Mouse (Mus musculus): ENCODE data around the gene Uba52.

Uba52 gene

DNA sequence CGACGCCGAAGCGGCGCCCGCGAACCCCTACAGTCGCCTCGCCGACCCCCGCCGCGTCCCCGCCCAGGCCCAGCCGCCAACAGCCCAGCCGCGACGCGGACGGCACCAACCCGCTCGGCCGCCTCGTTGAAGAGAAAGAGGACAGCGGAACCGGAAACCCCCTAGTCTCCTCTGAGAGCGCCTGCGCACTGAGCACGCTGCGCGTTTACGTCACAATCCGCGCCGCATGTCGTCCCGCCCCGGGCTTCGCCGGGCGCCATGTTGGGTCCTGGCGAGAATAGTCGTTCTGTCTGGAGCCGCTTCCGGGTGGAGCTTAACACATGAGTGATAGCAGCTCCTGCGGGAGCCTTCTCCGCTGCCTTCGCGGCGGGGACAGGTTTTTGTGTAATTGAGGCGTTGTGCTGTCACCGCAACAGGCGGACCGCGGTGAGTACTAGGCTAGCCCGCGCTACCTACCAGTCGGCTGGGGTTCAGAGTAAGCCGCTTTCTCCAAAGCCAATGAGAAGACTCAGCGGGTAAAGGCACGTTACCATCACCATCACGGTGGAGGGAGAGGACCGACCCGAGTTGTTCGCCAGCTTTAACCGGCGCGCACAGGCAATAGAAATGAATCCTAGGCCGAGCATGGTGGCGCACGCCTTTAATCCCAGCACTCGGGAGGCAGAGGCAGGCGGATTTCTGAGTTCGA is at the start of gene Uba52:
TSS of gene Uba52 (minus strand) at position 574 of the 688 bp plus-strand sequence.
- DNase-seq: peak; percentile 99

DNA sequence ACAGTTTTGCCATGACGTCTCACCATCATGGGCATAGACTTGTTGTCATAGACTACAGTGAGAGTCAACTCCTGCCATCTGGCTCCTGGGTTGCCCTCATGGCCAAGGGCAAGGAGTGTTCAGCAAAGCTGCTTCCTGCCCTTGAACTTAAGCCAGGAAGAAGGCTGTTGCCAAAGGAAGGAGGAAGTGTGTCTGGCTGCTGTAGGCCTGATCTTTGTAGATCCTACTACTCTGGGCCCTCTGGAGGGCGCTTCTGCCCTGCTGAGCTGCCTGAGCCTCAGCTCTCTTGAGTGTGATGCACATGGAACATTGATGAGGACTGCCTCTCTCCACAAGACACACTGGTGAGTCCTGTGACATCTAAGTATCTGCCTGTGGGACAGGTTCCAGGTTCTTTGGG is 49.5 kb upstream of the Uba52 start:
- DNase-seq: no peak

DNA sequence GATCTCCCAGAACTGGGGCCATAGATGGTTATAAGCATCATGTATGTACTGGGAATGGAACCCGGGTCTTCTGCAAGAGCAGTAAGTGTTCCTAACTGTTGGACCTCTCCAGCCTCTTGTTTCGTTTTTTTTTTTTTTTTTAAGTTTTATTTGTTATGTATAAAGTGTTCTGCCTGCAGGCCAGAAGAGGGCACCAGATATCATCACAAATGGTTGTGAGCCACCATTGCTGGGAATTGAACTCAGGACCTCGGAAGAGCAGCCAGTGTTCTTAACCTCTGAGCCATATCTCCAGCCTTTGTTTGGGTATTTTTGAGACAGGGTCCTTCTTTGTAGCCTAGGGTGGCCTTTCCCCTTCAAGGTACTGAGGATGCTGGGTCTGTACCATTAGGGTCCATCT is 48.4 kb upstream of the Uba52 start:
- DNase-seq: no peak

DNA sequence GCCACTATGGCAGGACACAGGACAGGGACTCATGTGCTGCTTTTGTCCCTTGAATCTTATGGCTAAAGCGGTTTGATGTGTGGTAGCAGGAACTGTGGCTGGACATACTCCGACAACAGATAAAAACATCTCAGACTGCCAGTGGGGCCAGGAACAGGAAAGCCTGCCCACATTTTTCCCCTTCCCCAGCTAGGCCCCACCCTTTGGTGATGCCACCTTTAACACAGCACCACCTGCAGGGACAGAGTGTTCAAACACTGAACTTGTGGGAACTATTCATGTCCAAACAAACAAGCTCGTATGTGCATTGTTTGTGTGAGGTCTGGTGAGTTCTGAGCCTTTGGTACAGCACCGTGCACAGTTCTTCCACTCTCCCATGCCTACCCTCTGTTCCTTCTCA is 47.7 kb upstream of the Uba52 start:
- DNase-seq: no peak

DNA sequence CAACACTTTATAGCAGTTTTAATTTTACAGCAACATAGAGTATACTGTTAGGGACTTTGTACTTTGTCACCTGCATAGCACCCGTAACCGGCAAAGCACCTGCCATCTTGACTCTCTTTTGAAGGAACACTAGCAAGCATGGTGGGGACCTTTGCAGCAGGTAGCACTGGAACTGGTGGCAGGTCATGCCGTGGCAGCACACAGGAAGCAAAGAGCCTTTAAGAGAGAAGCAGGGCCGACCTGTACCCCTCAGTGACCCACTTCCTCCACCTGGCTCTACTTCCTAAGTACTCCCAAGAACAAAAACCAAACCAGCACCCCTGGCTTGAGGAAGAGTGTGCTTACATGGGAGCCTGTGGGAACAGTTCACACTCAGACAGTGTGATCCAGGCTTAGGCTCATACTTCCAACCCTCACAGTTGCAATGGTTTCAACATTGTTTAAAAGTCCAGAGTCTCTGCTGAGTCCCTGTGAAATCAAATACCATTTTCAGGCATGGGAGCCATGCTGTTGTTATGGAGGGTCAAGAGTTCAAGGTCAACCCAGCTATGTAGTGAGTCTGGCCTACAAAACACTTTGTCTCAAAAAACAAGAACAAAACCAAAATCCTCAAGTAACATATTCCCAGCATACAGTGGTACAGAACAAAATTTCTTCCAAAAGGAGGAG is 44.6 kb upstream of the Uba52 start:
- no peak for DNase-seq

DNA sequence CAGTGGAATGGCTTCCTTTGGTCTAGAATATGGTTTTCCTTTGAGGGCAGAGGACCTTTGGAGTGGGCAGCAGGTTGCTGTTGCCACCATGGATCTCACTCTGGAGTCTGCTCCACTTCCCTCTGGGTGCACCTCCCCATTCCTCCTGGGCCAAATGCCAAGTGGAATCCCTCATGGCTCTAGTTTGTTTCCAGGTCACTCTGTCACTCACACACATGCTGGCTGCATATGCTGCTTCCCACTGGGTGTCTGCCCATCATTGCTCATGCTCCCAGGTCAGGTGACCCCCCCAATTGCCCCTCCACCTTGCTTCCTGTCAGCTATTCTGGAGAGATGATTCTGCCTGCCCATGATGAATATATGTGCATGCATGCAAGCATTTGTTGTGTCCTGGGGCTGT is 43.1 kb upstream of the Uba52 start:
- DNase-seq: peak; percentile 72

DNA sequence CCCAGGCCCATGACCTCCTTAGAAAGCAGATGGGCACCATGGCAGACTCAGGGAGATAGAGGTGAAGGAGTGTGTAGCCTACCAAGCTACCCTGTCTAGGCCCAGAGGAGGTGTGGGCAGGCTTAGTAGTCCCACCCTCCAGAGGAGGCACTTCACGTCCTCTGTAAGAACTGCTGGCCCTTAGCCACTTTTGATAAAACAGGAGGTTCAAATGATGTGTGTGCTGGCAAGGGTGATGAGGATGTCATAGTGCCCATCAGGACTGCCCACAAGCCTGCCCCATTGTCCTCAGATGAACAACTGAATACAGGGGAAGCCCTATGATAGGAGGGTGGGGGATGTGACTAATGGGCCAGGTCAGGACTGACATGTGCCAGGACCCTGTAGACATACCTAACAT is 42.2 kb upstream of the Uba52 start:
- no peak for DNase-seq

DNA sequence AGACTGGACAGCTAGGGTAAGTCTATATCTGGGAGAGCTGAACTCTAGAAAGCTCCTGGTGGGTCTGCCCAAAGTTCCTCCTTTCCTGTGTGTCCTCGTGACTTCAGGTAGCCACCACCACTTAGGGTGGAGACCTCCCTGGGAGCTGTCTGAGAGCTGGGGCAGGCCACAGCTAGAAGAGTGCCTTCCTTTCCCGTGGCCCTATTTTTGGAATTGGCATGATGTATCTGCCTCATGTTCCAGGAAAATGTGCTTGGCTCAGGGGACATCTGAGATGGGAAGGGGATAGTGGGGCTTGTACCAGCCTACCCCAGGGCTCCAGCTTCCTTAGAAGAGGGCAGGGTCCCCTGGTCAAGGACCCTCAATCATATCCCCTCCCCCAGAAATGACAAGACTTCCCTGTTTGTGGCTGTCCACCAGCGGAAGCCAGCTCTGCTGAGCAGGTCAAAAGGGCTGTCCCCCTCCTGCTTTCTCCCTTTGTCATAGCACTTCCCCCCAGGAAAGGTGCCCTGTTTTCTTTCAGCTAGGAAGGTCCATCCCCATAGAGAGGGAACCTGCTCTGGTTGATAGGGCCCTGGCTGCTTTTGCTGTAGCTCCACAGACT is 41.1 kb upstream of the Uba52 start:
- DNase-seq: no peak

DNA sequence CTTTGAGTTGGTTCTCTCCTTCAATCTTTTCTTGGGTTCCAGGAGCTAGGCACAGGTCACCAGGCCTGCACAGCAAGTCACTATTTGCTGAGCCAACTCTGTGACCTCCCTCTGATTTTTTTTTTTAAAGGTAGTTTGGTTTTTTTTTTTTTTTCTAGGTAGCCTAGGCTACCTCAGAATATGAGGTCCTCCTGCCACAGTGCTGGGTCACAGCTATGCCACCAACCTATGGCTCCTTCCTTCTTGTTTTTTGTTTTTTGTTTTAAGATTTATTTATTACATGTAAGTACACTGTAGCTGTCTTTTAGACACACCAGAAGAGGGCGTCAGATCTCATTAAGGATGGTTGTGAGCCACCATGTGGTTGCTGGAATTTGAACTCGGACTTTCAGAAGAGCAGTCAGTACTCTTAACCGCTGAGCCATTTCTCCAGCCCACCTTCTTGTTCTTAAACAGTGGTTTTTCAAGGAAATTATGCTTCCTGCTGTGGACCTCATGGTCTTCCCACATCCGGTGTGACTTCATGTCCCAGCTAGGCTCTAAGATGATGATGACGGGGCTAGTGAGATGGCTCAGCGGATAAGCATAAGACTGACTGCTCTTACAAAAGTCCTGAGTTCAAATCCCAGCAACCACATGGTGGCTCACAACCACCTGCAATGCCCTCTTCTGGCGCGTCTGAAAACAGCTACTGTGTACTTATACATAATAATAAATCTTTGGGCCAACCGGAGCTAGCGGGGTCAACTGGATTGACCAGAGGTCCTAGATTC is 39.0 kb upstream of the Uba52 start:
- DNase-seq: no peak

DNA sequence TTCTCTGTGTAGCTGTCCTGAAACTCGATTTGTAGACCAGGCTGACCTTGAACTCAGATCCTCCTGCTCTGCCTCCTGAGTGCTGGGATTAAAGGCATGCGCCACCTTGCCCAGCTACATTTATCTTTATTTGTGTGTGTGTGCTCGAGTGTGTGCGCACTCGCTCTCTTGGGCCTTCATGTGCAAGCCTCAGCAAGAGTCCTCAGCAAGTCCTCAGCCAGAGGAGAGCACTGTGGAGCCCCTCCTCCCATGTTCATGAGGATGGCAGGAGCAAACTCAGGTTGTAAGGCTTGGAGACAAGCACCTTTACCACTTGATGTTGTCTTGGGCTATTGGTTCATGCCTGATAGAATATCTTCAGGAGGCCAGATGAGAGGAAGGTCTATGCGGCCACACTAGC is 37.2 kb upstream of the Uba52 start:
- DNase-seq: no peak

DNA sequence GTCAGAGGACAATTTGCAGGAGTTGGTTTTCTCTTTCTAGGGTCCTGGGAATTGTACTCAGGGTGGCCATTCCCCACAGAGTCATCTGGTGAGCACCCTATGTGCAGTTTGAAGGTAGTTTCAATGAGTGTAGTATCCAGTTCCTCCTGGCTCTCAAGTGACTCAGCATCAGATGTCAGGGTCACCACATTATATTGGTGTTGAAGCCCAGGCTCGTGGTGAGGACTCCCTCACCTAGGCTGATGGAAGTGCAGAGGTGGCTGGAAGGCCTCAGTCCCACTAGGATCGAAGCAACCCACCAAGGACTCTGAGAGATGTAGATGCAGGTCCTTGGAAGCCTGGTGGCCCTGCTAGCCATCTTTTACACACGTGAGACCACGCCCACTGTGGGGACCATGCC is 35.8 kb upstream of the Uba52 start:
- DNase-seq: no peak

DNA sequence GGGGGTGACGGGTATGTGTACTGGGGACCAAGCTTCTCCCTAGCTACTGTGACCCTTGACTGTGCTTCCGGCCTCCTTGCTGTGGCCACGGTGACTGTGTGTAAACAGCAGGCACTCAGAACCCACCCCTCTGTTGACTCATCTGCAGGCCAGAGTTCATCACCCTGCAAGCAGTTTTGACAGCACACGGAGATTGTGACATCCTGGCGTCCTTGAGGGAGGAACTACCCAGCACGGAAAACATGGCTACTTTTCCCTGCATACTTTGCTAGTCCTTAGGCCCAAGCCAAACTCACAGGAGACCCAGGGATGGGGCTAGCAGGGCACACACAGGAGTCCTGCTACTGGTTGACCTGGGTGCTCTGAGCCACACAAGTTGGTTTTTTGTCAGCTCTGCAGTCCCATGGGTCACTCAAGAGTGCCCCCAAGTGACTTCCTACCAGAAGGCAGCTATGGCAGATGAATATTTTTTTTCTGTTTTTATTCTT is 33.6 kb upstream of the Uba52 start:
- DNase-seq: peak; percentile 25

DNA sequence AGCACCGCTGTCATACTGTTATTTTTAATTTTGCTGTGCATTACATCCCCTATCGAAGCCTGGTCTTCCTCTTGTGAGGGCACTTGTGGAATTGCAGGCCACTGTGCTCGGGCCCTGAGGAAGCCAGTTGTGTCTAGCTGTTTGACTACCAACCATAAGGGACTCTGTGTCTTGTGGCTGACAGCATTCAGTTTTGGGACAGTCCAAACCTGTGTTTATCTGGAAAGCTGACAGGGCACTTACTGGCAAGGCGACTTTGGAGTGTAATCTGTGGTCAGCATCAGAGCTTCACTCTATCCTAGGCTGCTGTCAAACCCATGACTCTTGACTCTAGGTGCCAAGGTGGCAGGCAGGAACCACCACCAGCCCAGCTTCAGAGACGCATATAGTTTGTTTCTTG is 30.5 kb upstream of the Uba52 start:
- DNase-seq: no peak

DNA sequence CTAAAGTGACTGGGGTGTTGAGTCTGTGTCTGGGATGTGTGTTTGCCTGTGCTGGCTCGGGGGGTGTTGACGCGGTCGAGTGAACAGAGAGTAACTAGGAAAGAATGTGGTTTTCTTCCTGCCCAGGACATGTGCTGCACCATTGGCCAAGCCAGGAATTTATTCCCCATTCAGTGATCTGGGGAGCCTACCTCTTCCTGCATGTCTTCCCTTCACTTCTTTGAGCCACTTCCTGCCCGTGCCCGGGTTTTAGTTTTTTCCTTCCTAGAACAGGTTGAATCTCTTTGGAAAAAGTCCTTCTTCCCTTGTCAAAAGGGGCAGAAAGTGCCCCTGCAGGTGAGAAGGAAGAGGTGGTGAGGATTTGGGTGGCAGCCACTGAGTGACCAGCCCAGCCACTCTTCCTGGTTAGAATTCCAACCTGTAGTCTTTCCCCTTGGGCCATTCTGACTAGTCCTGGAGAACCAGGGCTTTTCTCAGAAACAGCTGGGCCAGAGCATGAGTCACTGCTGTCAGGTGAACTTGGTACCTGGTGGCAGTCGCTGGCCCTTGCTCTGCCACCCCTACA is 30.0 kb upstream of the Uba52 start:
- no peak for DNase-seq

DNA sequence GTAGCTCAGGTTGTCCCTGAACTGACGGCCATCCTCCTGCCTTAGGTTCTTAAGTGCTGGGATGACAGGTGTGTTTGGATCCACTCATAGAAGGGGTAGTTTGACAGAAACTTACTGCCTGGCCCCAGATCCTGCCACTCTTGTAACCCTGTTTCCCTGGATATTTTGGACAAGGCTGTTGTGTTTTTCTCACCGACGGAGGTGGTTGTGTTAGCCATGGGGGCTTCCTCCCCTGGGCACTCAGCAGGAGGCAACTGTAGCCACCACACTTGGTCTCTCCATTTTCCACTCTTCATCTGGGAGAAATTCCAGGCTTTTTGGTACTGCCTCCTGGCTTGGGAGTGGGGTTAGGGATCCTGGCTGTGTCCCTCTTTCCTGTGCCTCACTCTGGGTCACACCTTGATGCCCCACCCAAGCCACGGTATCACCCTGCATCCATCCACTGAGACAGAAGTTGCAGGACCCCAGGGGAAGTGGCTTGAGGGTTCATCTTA is 29.5 kb upstream of the Uba52 start:
- no peak for DNase-seq

DNA sequence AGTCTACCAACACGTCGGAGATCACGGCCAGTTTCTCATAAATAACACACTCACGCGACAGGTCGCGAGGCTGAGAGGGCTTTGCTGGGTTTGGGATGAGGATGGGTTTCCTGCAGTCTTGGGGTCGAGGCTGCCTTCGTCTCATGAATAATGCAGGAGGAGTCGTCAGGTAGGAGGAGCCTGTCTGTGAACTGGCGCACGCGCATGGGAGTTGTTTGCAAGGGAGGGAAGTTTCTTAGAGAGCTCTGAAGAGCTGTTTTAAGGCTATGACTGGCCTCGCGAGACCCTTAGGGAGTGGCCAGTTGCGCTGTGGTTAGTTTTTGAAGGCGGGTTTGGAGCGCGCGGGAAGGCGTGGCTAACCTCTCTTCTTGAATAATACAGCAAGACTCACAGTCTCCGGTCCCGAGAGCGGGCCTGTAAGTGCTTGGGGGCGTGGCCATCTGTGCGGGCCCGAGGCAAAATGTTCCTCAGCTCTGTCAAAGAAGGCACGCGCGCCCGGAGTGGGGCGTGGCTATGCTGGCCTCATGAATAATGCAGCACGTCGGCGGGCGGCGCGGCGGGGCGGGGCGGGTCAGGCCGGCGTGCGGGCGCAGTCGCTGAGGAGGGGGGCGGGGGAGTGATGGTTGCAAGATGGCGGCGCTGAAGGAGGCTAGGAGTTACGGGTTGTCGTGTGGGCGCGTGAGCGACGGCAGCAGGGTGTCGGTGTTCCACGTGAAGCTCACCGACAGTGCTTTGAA is 28.6 kb upstream of the Uba52 start, which contains the start of gene Ell:
TSS of gene Ell (plus strand) at position 381 of the 737 bp plus-strand sequence.
- DNase-seq: peak; percentile 99

DNA sequence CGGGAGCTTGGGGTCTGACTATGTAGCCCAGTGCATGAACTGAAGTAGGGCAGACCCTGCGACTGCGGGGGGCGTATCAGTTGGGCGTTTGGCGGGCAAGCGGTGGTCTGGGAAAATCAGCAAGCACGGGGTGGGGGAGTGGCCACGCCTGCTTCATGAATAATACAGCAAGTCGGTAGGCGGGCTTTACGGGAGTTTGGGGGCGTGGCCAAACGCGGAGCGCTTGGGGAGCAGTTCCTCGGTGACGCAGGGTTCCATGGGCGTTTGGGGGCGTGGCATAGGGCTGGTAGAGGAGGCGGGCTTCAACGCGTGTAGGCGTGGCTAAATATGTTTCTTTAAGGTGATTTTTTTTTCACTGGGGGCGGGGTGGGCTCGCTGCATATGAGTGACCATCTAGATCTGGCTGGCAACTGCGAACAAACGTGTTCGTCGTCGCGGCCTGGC is 28.1 kb upstream of the Uba52 start:
- DNase-seq: peak; percentile 99

DNA sequence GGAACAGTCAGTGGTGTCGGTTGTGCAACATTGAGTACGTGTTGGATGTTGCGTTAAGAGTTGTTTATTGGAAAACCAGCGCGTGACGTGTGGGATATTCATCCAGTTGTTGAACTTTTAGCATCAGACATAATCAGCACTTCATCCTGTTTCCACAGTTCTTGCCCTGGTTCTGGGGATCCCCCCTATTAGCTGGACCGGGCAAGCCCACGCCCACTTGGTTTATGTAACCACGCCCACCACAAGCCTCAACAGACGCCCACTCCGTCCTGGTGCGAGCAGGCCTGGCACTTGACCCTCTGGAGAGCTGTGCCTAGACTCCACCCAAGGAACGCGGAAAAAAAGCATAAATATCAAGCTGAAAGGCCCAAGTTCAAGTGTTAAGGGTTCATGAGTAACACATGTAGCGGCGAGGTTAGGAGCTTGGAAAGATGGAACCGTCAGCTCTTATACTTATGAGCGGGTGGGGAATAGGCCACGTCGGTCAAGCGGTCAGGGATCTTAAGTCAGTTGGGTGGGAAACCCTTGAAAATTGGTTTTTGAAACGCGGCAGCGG is 27.5 kb upstream of the Uba52 start:
- peak; percentile 70 for DNase-seq

DNA sequence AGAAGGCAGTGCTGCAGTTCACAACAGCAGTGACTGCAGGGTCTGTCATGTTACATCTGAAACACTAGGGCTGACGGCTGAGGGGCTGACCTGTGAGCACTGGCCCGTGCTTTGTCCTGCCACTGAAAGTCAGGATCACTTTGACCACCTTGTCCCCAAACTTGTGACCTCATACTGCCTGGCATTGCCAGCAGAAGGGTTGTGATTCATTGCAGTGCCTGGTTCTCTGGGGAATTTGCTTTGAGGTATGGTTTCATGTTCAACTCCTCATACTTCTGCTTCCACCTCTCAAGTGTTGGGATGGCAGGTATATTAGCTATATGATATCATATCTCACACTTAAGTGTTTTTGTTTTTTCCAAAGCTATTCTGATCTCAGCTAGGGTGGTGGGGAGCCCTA is 25.1 kb upstream of the Uba52 start:
- no peak for DNase-seq

DNA sequence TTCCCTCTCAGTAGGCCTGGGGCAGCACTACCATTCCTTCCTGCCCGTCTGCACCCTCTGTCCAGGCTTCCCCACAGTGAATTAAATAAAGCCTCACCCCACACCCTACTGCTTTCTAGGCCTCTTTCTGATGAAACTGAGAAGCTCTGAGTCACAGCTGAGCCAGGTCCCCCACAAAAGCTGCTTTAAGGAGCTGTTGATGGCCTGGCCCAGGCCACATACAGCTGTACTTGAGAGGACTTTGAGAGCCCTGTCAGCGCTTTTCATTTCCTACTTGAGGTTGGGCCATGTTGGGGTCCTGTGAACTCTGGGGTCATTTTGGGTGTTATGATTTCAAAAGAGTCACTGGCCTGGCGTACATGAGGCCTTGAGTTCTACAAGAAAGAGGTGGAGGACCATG is 24.6 kb upstream of the Uba52 start:
- no peak for DNase-seq

DNA sequence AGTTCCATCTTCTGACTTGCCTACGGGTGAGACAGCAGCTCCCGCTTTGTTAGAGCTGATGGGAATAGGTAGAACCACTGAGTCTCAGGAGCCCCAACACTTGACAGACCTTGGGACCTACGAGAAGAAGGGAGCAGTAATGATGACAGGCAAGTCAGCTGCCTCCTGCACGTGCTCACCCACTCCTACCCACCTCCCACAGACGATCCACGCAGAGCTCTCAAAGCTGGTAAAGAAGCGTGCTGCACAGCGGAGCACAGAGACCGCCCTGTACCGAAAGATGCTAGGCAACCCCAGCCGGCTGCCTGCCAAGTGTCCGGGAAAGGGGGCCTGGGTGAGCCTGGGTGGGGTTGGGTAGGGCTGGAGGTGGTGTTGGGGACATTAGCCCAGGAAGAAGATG is 23.7 kb upstream of the Uba52 start:
- no peak for DNase-seq

DNA sequence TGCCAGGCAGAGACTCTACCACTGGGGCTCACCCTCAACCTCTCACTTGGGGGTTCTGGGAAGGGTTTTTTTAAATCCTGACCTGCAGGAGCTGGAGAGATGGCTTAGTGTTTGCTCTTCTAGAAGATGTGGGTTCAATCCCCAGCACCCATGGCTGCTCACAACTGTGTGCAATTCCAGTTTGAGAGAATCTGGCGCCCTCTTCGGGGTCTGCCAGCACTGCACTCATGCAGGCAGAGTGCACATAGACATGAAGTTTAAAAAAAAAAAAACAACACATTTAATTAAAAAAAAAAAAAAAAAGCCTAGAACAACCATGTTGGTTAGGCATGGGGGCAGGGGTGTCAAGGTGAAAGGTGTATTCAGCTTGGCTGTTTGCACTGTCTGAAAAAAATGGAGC is 19.7 kb upstream of the Uba52 start:
- DNase-seq: no peak
